Mouse (Mus musculus): Measurements from ENCODE around the gene Zc3h12a. TPM values are rescaled to one million over a fixed set of nuclear protein-coding genes. Genes with fewer than 3 reads are reported as not detected.

Zc3h12a gene
- total RNA-seq, 2 experiments from 2014 or later = 0.54 to 0.70 TPM

- intact Hi-C loops (cut with DNase I) = no loop called here
- DNase-seq (ENCODE audit: low spot score in 2 of 2) = no peak
Observed at GRCm38 (mm10) chr4:125152469-125152868, 24.8 kb upstream of the Zc3h12a start.

DNA sequence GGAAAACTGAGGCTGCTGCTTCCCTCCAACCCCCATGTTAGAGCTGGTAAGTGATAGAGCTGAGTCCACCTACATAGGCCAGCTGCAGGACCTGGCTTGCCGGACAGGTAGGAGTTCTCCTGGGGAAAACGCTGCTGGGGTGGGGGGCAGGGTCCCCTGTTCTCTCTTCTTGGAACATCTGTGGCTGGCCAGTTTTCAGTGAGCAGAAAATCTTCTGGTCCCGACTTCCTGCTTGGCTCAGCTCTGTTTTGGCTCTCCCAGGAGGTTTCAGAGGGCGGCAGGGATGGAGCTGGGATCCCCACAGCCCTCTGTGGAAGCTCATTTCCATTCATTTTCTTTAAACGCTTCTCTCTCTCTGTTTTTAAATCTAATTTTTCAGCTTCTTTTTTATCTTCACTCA is 21.8 kb upstream of the Zc3h12a start:
- intact Hi-C loops (cut with DNase I) = loop anchor here (5.0 kb wide), 1 partner anchor 813 kb away; no protein-coding TSS in a partner anchor
- no peak for DNase-seq (ENCODE audit: low spot score in 2 of 2)

DNA sequence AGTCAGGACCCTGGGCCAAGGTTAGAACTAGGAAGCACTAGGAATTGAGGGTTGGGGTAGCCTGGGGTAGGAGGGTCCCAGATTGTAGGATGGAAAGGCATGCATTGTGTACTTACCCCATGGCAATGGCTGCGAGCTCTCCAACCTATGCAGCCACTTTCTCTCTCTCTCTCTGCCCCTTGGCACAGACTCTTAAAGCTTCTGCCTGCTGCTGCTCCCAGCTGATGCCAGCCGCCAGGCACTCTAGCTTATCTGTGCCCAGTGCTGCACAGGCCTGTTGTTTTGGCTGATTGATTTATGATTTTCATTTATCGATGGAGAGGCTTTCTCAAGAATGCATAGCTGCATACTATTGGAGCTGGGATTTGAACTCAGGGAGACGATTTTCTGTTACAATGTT is 20.3 kb upstream of the Zc3h12a start:
- DNase-seq (ENCODE audit: low spot score in 2 of 2) = no peak
- intact Hi-C loops (cut with DNase I) = loop anchor here (5.0 kb wide), 1 partner anchor 814 kb away; no protein-coding TSS in a partner anchor

GRCm38 (mm10) chr4:125145213-125145612 is 17.6 kb upstream of the Zc3h12a start:
- intact Hi-C loops (cut with DNase I) = loop anchor here (5.0 kb wide), 1 partner anchor 817 kb away; no protein-coding TSS in a partner anchor
- no peak for DNase-seq (ENCODE audit: low spot score in 2 of 2)

DNA sequence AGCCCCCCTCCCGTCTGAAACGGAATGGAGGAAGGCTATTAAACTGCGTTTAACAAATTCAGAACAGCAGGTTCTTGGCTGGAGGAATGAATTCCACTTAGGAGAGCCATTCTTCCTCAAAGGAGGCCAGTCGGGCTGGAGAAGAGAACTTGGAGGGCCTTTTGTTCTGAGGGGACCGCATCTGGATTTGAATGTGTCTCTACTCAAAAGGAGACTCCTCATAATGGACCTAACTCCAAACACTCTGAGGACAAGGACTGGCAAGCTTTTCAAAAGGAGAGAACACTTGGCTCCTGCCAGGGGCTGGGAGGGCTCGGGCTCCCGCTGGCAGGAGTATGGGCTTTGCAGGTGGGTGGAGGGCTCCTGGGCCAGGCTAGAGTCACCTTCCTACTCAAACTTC is 17.0 kb upstream of the Zc3h12a start:
- DNase-seq (ENCODE audit: low spot score in 2 of 2) = no peak
- intact Hi-C loops (cut with DNase I) = loop anchor here (5.0 kb wide), 1 partner anchor 818 kb away; no protein-coding TSS in a partner anchor

GRCm38 (mm10) chr4:125144211-125144610 is 16.6 kb upstream of the Zc3h12a start:
- DNase-seq (ENCODE audit: low spot score in 2 of 2) = no peak
- intact Hi-C loops (cut with DNase I) = no loop called here

DNA sequence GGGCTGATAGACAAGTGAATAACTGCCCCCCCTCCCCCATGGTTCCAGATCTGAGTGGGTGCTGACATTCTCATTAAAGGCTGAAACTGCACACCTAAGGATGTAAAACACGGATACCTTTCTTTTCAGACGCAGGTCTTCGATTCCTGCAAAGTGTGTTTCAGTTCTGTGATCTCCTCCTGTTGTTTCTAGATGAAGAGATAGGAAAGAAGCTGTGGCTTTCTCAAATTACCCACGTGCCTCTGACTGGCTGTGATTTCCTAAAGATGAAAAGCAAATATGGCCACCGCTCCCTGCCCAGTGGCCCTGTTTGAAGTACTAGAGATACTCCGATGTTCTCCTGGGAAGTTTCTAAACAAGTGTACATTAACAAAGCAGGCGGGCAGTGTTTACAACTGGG is 10.7 kb upstream of the Zc3h12a start:
- no peak for DNase-seq (ENCODE audit: low spot score in 2 of 2)
- intact Hi-C loops (cut with DNase I) = no loop called here

DNA sequence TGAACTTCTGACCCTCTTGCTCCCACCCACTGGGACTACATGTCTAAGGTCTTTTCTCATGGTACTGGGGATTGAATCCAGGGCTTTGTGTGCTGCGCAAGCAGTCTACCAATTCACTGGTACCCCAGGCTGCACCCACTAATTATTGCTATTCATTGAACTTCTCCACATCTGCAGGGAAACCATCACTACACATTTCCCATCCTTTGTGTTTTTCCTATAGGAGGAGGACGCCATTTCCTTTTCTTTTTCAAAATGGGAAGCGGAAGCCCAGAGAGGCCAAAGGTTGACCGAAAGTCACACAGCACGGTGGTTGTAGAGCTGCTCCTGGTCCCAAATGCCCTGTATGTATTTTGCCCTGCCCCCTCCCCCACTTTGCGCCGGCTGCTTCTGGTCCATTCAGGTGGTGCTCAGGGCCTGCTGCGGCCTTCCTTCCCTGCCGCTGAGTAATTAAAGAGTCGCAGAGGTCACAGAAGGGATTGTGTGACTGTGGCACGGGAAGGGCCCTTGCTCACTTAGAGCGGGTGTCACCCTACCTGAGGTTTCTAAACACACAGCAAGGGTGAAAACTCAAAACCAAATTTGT is 8.8 kb upstream of the Zc3h12a start:
- intact Hi-C loops (cut with DNase I) = no loop called here
- DNase-seq (ENCODE audit: low spot score in 2 of 2) = no peak

GRCm38 (mm10) chr4:125135076-125135855 is 7.6 kb upstream of the Zc3h12a start:
- DNase-seq (ENCODE audit: low spot score in 2 of 2) = no peak
- intact Hi-C loops (cut with DNase I) = no loop called here

DNA sequence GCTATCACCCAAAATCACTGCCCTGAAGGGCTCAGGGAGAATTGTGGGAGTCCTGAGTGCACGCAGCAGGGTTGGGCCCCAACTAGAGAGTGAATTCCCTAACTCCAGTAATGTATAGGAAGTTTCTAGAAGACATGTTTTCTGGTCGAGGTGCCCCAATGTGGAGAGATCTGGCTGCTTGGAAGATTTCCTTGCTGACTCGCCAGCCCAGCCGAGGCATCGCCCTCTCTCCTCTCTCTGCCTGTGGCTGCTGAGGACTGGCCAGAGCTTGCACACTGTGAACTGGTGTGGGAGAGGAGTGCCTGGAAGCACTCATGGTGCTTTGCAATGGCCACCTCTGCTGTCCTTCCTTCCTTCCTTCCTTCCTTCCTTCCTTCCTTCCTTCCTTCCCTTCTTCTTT is 7.0 kb upstream of the Zc3h12a start:
- no peak for DNase-seq (ENCODE audit: low spot score in 2 of 2)
- intact Hi-C loops (cut with DNase I) = no loop called here

DNA sequence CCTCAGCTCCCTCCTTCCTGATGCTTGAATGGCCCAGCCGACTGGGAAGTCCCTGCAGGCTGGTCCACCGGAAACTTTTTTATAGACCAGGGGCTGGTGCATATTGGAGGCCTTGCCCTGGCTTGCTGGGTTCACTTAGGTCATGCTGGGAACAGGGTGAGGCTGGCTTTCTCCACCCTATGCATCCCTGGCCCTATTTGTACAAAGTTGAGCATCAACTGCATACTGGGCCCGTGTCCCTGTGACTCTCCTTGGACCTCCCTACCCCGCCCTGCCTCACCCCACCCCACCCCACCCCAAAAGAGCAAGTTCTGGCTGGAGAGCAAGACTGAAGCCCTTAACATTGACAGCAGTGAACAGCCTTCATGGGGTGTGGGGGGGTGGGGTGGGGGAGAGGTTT is 6.6 kb upstream of the Zc3h12a start:
- intact Hi-C loops (cut with DNase I) = no loop called here
- DNase-seq (ENCODE audit: low spot score in 2 of 2) = no peak

DNA sequence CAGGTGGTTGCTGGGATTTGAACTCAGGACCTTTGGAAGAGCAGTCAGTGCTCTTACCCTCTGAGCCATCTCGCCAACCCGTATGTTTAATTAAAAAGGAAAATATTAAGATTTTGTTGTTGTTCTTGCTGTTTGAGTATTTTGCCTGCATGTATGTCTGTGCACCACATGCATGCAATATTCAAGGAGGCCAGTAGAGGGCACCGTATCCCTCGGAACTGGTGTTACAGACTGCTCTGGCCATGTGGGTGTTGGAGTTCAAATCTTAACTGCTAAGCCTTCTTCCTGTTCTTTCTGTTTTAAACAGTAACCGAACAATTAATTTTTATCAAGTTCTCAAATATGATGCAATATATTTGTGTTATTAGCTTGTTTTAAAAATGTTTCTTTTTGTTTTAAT is 4.8 kb upstream of the Zc3h12a start:
- intact Hi-C loops (cut with DNase I) = no loop called here
- no peak for DNase-seq (ENCODE audit: low spot score in 2 of 2)

DNA sequence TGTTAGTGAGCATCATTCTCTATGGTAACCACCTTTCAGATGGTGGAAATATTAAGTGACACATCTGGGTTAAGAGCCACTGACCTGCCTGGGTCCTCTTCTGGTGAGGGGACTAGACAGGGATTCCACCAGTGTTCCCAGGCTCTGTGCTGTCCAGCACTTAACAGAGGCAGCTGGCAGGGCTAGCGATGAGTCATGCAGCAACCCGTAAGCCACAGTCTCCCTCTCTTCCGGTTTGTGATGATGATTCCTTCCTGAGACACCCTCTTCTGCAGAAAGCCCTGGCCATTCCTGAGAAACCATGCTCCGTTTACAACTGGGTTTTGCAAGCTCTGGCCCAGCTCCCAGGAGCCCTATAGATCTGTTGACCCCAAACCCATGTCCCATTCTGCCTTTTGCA is 3.9 kb upstream of the Zc3h12a start:
- DNase-seq (ENCODE audit: low spot score in 2 of 2) = no peak
- intact Hi-C loops (cut with DNase I) = no loop called here

- intact Hi-C loops (cut with DNase I) = no loop called here
Observed at GRCm38 (mm10) chr4:125126761-125127160, 879 bp downstream of the Zc3h12a start.

GRCm38 (mm10) chr4:125126186-125126585 is 1.5 kb downstream of the Zc3h12a start:
- intact Hi-C loops (cut with DNase I) = no loop called here
- no peak for DNase-seq (ENCODE audit: low spot score in 2 of 2)

More at GRCm38 (mm10) chr4:125126761-125127160, 879 bp downstream of the Zc3h12a start:
- DNase-seq (ENCODE audit: low spot score in 2 of 2) = no peak

DNA sequence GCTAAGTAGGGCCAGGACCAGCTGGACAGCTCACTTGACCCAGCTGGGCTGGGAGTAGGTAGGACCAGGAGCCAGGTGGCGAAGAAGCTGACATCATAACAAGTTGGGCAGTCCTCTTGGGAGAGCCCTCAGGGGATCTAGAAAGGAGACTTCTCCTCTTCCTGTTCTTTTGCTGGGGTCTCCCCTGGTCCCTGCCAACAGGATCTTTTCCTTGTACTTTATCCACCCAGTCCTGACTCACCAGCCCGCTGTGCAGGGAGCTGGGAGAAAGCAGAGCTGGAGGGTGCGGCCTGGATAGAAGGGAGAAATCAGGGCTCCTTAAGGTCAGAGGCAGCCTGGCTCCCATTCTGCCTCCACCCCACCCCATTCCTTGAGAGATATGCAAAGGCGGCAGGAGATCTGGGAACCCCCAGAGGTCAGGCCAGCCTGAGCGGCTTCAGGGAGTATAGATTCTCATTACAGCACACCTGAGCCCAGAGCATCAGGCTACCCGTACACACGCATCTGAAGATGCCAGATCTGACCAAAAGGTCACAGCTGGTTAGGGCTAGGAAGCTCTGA is 2.2 kb downstream of the Zc3h12a start:
- intact Hi-C loops (cut with DNase I) = no loop called here
- no peak for DNase-seq (ENCODE audit: low spot score in 2 of 2)

- intact Hi-C loops (cut with DNase I) = no loop called here
- no peak for DNase-seq (ENCODE audit: low spot score in 2 of 2)
Observed at GRCm38 (mm10) chr4:125124424-125125209, 3.0 kb downstream of the Zc3h12a start.

GRCm38 (mm10) chr4:125123279-125123671 is 4.4 kb downstream of the Zc3h12a start:
- intact Hi-C loops (cut with DNase I) = no loop called here
- DNase-seq (ENCODE audit: low spot score in 2 of 2) = no peak

GRCm38 (mm10) chr4:125122431-125123278 is 5.0 kb downstream of the Zc3h12a start:
- DNase-seq (ENCODE audit: low spot score in 2 of 2) = no peak
- intact Hi-C loops (cut with DNase I) = no loop called here

All from left cerebral cortex, postnatal 36 days (tissue).